Mouse (Mus musculus) heart, postnatal 0 days (tissue): ENCODE results near the gene Relch.

Experiments used
- CTCF ChIP-seq: IDR thresholded peaks from 2 replicates; pipeline ENCODE4 v1.5.1; 2016; ENCODE audit warnings: antibody characterized with exemption, control low read depth, low read depth
- EP300 ChIP-seq: IDR thresholded peaks from 2 replicates; pipeline ENCODE4 v1.6.1; 2016; ENCODE audit warnings: antibody characterized with exemption, low read depth

DNA sequence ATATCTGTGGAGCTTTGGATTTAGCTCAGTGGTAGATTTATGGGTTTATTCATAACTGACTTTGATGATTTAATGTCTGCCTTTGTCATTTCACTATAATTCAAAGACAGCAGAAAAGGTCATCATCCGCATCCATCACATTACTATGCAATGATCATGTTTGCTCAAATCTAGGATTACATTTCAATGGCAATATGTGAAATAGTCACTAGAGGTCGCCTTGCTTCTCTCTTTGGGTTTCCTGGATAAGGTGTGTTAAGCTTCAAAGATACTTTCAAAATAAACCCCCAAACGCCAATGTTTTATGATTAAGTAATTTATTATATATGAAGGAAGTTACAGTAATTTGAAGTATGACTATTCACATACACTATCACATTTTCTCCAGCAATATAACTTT is 3.6 kb upstream of the Relch start:
- TF ChIP-seq CTCF, result peak; percentile 77
- TF ChIP-seq EP300, result no peak
